Mouse (Mus musculus) forebrain, embryonic 13.5 days (tissue): ENCODE data around the gene Slc41a1. TPM values are rescaled to one million over a fixed set of nuclear protein-coding genes. Genes with fewer than 3 reads are reported as not detected.

Source experiments
- polyA plus RNA-seq: library from polyadenylated mRNA; unstranded; fragments of >200 nt; fragmentation: Nextera tagmentation; extraction: Ambion mirVana; gene quantifications from 2 replicates; pipeline ENCODE4 v1.2.1, GENCODE M21; 2015

Gene Slc41a1
- polyA plus RNA-seq, 1 experiment from 2014 or later, result 10.5 TPM

Other genes with a start within 250 kb of the Slc41a1 start
- gene Avpr1b, start 228.3 kb upstream of the Slc41a1 start, polyA plus RNA-seq, result not detected in 2 replicates
- not detected in 2 replicates for gene Ctse, start 189.2 kb upstream of the Slc41a1 start, polyA plus RNA-seq
- 0.40 and 0.62 TPM in 2 replicates for gene Rab7b, start 138.8 kb upstream of the Slc41a1 start, polyA plus RNA-seq
- 0.05 and 0.06 TPM in 2 replicates for gene Slc26a9, start 83.5 kb upstream of the Slc41a1 start, polyA plus RNA-seq
- gene Pm20d1, start 30.1 kb upstream of the Slc41a1 start, polyA plus RNA-seq, result 0.15 and 0.16 TPM in 2 replicates
- 8.5 and 9.2 TPM in 2 replicates for gene Rab29, start 39.7 kb downstream of the Slc41a1 start, polyA plus RNA-seq
- gene Nucks1, start 83.0 kb downstream of the Slc41a1 start, polyA plus RNA-seq, result 83.9 and 86.1 TPM in 2 replicates
- gene Slc45a3, start 135.5 kb downstream of the Slc41a1 start, polyA plus RNA-seq, result 2.6 and 2.9 TPM in 2 replicates
- 13.1 and 13.2 TPM in 2 replicates for gene Elk4, start 180.1 kb downstream of the Slc41a1 start, polyA plus RNA-seq
- gene Mfsd4a, start 240.6 kb downstream of the Slc41a1 start, polyA plus RNA-seq, result 7.8 and 8.1 TPM in 2 replicates